Mouse (Mus musculus): ENCODE results near the gene Msh5. TPM values are rescaled to one million over a fixed set of nuclear protein-coding genes. Genes with fewer than 3 reads are reported as not detected.

Msh5 gene
- polyA plus RNA-seq, 1 experiment from 2014 or later: 1.4 TPM

DNA sequence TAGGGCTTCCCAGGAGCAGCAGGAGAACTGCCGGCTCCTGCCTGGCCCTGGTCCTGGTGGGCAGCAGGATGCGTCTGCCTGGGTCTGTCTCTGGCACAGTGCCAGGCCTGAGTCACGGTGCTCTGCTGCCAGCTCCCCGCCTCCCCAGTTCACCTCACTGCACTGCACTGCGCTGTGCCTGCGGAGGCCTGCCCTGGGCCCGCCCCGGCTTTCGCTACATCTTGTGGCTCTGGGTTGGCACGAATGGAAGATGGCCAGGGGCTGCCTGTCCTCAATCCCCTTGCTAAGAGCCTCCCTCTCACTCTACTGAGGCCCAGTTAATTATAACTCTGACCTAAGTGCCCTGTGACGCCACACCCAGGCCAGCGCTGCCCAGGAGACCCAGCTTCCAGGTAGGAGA, 30.2 kb downstream of the Msh5 start, which contains the start of gene Vwa7:
Gene Vwa7, plus strand, starts transcription at position 204 of the 400 bp plus-strand sequence.
- H3K4me2 ChIP-seq (replicated peaks; ENCODE audit: low read depth): 0 out of 2 replicates have a peak within 1 kb of the TSS, but pooled peaks have one; percentile 9
- ATAC-seq: 0 out of 2 replicates have a peak, but pooled peaks have one; percentile 8
- WGBS: 41% methylated on average over 12 of the region's 12 CpGs
- peaks cover 6% of the 10 kb centered on the region for H3K4me1 ChIP-seq (replicated peaks; ENCODE audit: control insufficient read depth, insufficient read depth, low read length)
- no peak within 1 kb of the TSS for H3K9ac ChIP-seq (ENCODE audit: low read depth, low read length)
- no peaks in the 10 kb centered on the region for H3K27me3 ChIP-seq (replicated peaks; ENCODE audit: control insufficient read depth, insufficient read depth, low read length)
- no peak for TF ChIP-seq CTCF (IDR thresholded peaks at IDR 0.05; ENCODE audit: low read depth)
- no peak within 1 kb of the TSS for H3K4me3 ChIP-seq (ENCODE audit: low read depth, low read length)
- H3K9me3 ChIP-seq (ENCODE audit: control insufficient read depth): no peaks in the 10 kb centered on the region
- peak within 1 kb of the TSS; percentile 46 for H3K27ac ChIP-seq (ENCODE audit: low read depth, low read length)
- H3K36me3 ChIP-seq (ENCODE audit: control insufficient read depth, insufficient read depth): peaks cover 50% of the 10 kb centered on the region

DNA sequence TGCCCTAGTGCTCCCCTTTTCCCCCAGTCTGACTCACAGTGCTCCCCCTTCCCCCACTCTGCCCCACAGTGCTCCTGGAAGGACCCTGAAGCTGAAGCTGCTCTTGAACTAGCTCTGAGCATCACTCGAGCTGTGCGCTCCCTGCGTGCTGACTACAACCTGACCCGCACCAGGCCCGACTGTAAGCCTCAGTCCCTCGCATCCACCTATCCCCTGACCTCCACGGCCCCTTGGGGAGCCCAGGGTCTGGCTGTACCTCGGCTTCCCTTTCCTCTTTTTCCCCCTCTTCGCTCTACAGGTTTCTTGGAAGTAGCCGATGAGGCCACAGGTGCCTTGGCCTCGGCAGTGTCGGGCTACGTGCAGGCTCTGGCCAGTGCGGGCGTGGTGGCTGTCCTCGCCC, 31.2 kb downstream of the Msh5 start:
- peak overlapping the region; percentile 46; the same call in 1 of the 2 replicates for H3K27ac ChIP-seq (ENCODE audit: low read depth, low read length)
- H3K4me1 ChIP-seq (replicated peaks; ENCODE audit: control insufficient read depth, insufficient read depth, low read length): peaks cover 6% of the 10 kb centered on the region
- 84% methylated on average over 16 of the region's 16 CpGs for WGBS
- H3K36me3 ChIP-seq (ENCODE audit: control insufficient read depth, insufficient read depth): peaks cover 61% of the 10 kb centered on the region
- H3K4me3 ChIP-seq (ENCODE audit: low read depth, low read length): no peak overlapping the region
- H3K9me3 ChIP-seq (ENCODE audit: control insufficient read depth): no peaks in the 10 kb centered on the region
- H3K27me3 ChIP-seq (replicated peaks; ENCODE audit: control insufficient read depth, insufficient read depth, low read length): no peaks in the 10 kb centered on the region
- no peak overlapping the region for H3K9ac ChIP-seq (ENCODE audit: low read depth, low read length)
- no peak for ATAC-seq
- TF ChIP-seq CTCF (IDR thresholded peaks at IDR 0.05; ENCODE audit: low read depth): no peak
- no peak overlapping the region for H3K4me2 ChIP-seq (replicated peaks; ENCODE audit: low read depth)

- no peak for TF ChIP-seq CTCF (IDR thresholded peaks at IDR 0.05; ENCODE audit: low read depth)
- no peak for ATAC-seq
- no peaks in the 10 kb centered on the region for H3K9me3 ChIP-seq (ENCODE audit: control insufficient read depth)
- H3K4me2 ChIP-seq (replicated peaks; ENCODE audit: low read depth): no peak overlapping the region
- no peak overlapping the region for H3K27ac ChIP-seq (ENCODE audit: low read depth, low read length)
- no peak overlapping the region for H3K9ac ChIP-seq (ENCODE audit: low read depth, low read length)
- 60% methylated on average over 6 of the region's 6 CpGs for WGBS
- H3K4me3 ChIP-seq (ENCODE audit: low read depth, low read length): no peak overlapping the region
- H3K4me1 ChIP-seq (replicated peaks; ENCODE audit: control insufficient read depth, insufficient read depth, low read length): peaks cover 6% of the 10 kb centered on the region
- H3K27me3 ChIP-seq (replicated peaks; ENCODE audit: control insufficient read depth, insufficient read depth, low read length): no peaks in the 10 kb centered on the region
- peaks cover 80% of the 10 kb centered on the region for H3K36me3 ChIP-seq (ENCODE audit: control insufficient read depth, insufficient read depth)
These were observed 33.3 kb downstream of the Msh5 start for GRCm38 (mm10) chr17:35013221-35013620.

DNA sequence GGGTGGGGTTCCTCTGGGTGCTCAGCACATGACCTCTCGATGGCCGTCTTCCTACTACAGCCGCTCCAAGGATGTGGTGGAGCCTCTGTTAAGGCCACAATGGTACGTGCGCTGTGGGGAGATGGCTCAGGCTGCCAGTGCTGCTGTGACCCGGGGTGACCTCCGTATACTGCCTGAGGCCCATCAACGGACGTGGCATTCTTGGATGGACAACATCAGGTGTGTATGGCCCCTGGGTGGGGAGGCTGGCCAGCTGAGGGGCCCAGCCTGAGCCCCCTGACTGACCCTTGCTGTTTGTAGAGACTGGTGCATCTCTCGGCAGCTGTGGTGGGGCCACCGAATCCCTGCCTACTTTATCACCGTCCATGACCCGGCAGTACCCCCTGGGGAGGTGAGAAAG, 34.1 kb downstream of the Msh5 start:
- 79% methylated on average over 13 of the region's 13 CpGs for WGBS
- no peak overlapping the region for H3K27ac ChIP-seq (ENCODE audit: low read depth, low read length)
- H3K9ac ChIP-seq (ENCODE audit: low read depth, low read length): no peak overlapping the region
- no peak overlapping the region for H3K4me3 ChIP-seq (ENCODE audit: low read depth, low read length)
- H3K4me1 ChIP-seq (replicated peaks; ENCODE audit: control insufficient read depth, insufficient read depth, low read length): peaks cover 6% of the 10 kb centered on the region
- no peak overlapping the region for H3K4me2 ChIP-seq (replicated peaks; ENCODE audit: low read depth)
- no peak for ATAC-seq
- H3K9me3 ChIP-seq (ENCODE audit: control insufficient read depth): no peaks in the 10 kb centered on the region
- peaks cover 80% of the 10 kb centered on the region for H3K36me3 ChIP-seq (ENCODE audit: control insufficient read depth, insufficient read depth)
- TF ChIP-seq CTCF (IDR thresholded peaks at IDR 0.05; ENCODE audit: low read depth): no peak
- no peaks in the 10 kb centered on the region for H3K27me3 ChIP-seq (replicated peaks; ENCODE audit: control insufficient read depth, insufficient read depth, low read length)

GRCm38 (mm10) chr17:35011440-35011839, 35.1 kb downstream of the Msh5 start:
- H3K4me3 ChIP-seq (ENCODE audit: low read depth, low read length): no peak overlapping the region
- H3K4me1 ChIP-seq (replicated peaks; ENCODE audit: control insufficient read depth, insufficient read depth, low read length): peaks cover under 1% of the 10 kb centered on the region; the same call in 1 of the 2 replicates
- no peak overlapping the region for H3K27ac ChIP-seq (ENCODE audit: low read depth, low read length)
- no peaks in the 10 kb centered on the region for H3K27me3 ChIP-seq (replicated peaks; ENCODE audit: control insufficient read depth, insufficient read depth, low read length)
- no peak overlapping the region for H3K9ac ChIP-seq (ENCODE audit: low read depth, low read length)
- ATAC-seq: no peak
- no peak overlapping the region for H3K4me2 ChIP-seq (replicated peaks; ENCODE audit: low read depth)
- WGBS: 90% methylated on average over 8 of the region's 8 CpGs
- H3K9me3 ChIP-seq (ENCODE audit: control insufficient read depth): no peaks in the 10 kb centered on the region
- TF ChIP-seq CTCF (IDR thresholded peaks at IDR 0.05; ENCODE audit: low read depth): no peak
- H3K36me3 ChIP-seq (ENCODE audit: control insufficient read depth, insufficient read depth): peaks cover 84% of the 10 kb centered on the region

GRCm38 (mm10) chr17:35009586-35009985, 37.0 kb downstream of the Msh5 start:
- TF ChIP-seq CTCF (IDR thresholded peaks at IDR 0.05; ENCODE audit: low read depth): no peak
- Histone ChIP-seq H3K36me3 (ENCODE audit: control insufficient read depth, insufficient read depth) (peaks cover 80% of the 10 kb centered on the region), H3K4me1 (replicated peaks; ENCODE audit: control insufficient read depth, insufficient read depth, low read length) (no peaks in the 10 kb centered on the region), H3K27me3 (replicated peaks; ENCODE audit: control insufficient read depth, insufficient read depth, low read length) (no peaks in the 10 kb centered on the region), H3K9me3 (ENCODE audit: control insufficient read depth) (no peaks in the 10 kb centered on the region), H3K4me3 (ENCODE audit: low read depth, low read length) (no peak overlapping the region), H3K27ac (ENCODE audit: low read depth, low read length) (no peak overlapping the region), H3K9ac (ENCODE audit: low read depth, low read length) (no peak overlapping the region), H3K4me2 (replicated peaks; ENCODE audit: low read depth) (no peak overlapping the region)
- ATAC-seq: no peak
- 85% methylated on average over 7 of the region's 7 CpGs for WGBS
